Mouse (Mus musculus): Measurements from ENCODE around the gene Capzb. TPM values are rescaled to one million over a fixed set of nuclear protein-coding genes. Genes with fewer than 3 reads are reported as not detected.

Capzb gene
- polyA plus RNA-seq, 1 experiment from 2014 or later = 376 TPM

DNA sequence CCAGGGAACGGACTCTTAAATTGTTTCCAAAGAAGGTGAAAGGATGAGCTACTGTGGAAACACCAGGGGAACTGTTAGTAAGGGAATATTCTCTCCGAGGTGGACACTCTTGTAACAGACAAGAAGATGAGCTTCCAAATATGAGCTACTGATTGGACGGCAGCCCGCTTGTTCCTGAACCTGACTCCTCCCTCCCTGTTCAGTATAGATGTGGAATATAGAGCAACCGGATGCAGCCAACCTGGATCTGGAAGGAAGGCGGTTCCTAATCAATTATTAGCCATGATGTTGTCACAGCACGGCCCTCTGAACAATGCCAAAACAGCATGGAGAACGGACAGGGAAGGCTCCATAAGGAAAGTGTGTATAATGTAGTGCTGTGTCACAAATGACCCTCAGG lies 27.4 kb upstream of the Capzb start:
- no peak for ATAC-seq (ENCODE audit: extremely low read depth, insufficient number of reproducible peaks, low FRiP score, low TSS enrichment)
- Histone ChIP-seq H3K9ac (no peak overlapping the region), H3K27ac (replicated peaks) (no peak overlapping the region), H3K27me3 (replicated peaks) (no peaks in the 10 kb centered on the region), H3K4me2 (no peak overlapping the region), H3K4me3 (no peak overlapping the region), H3K4me1 (peaks cover 8% of the 10 kb centered on the region; the same call in 1 of the 2 replicates), H3K9me3 (no peaks in the 10 kb centered on the region), H3K36me3 (no peaks in the 10 kb centered on the region)
- WGBS = 78% methylated on average over 8 of the region's 8 CpGs

DNA sequence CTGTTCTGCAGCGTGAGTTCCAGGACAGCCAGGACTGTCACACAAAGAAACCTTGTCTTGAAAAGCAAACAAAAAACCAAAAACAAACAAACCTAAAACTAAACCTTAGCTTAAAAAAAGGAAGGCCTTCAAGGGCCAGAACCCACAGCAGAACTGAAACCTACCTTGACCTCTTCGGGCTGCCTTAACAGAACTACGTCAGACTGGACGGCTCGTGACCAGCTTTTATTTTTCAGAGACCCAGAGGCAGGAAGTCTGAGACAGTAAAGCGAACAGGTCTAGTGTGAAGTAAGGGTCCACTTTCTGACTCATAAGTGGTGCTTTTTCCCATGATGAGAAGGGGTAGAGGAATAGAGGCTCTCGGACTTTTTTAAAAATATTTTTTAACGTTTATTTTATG lies 26.5 kb upstream of the Capzb start:
- Histone ChIP-seq H3K36me3 (no peaks in the 10 kb centered on the region), H3K27ac (replicated peaks) (no peak overlapping the region), H3K4me2 (no peak overlapping the region), H3K9me3 (no peaks in the 10 kb centered on the region), H3K27me3 (replicated peaks) (no peaks in the 10 kb centered on the region), H3K9ac (no peak overlapping the region), H3K4me3 (no peak overlapping the region), H3K4me1 (peaks cover 8% of the 10 kb centered on the region; the same call in 1 of the 2 replicates)
- WGBS = 79% methylated on average over 8 of the region's 8 CpGs
- no peak for ATAC-seq (ENCODE audit: extremely low read depth, insufficient number of reproducible peaks, low FRiP score, low TSS enrichment)

DNA sequence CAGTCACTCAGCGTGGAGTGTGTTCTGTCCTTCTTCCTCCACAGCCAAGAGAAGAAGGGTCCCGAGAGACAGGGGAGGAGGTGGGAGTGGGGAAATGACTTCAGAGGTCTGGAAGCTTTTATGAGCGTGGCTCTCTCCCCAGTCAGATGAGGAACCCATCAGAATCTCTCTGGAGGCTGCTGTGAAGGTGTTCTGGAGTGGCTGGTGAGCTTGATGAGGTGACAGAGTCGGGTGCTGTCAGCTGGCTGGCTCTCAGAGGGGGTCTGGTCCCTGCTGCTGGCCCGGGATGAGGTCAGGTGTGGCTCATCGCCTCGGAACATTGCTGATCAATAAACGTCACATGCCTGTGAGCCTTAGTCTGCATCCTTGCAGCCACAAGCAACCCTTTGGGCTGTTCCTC lies 25.6 kb upstream of the Capzb start:
- H3K27me3 ChIP-seq (replicated peaks) = no peaks in the 10 kb centered on the region
- no peak overlapping the region for H3K9ac ChIP-seq
- H3K27ac ChIP-seq (replicated peaks) = no peak overlapping the region
- ATAC-seq (ENCODE audit: extremely low read depth, insufficient number of reproducible peaks, low FRiP score, low TSS enrichment) = no peak
- H3K9me3 ChIP-seq = no peaks in the 10 kb centered on the region
- H3K4me3 ChIP-seq = no peak overlapping the region
- no peak overlapping the region for H3K4me2 ChIP-seq
- 42% methylated on average over 8 of the region's 8 CpGs for WGBS
- H3K4me1 ChIP-seq = peaks cover 8% of the 10 kb centered on the region; the same call in 1 of the 2 replicates
- H3K36me3 ChIP-seq = no peaks in the 10 kb centered on the region

DNA sequence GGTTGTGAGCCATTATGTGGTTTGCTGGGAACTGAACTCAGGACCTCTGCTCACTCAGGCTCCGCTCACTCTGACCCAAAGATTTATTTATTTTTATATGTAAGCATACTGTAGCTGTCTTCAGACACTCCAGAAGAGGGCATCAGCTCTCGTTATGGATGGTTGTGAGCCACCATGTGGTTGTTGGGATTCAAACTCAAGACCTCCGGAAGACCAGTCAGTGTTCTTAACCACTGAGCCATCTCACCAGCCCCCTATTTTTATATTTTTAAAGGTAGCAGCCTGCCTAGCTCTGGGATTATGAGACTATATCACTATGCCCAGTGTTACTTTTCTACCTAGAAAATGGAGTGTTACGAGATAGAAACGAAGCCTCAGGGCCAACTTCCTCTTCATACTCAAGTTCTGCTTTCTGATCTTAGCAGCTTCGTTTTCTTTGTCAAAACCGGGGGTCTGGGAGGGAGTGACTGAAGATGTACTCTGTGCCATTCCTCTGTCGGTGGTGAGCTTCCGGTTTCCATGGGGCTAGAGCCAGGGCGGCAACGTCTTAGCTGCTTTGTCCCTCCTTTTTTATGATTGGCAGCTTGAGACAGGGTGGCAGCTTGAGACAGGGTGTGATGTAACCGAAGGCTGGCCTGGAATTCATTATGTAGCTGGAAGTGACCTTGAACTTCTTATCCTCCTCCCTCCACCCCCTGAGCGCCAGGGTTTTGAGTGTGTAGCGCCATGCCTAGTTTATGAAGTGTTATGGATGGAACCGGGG lies 23.5 kb upstream of the Capzb start:
- Histone ChIP-seq H3K9ac (no peak overlapping the region), H3K9me3 (no peaks in the 10 kb centered on the region), H3K36me3 (no peaks in the 10 kb centered on the region), H3K4me1 (peaks cover 8% of the 10 kb centered on the region; the same call in 1 of the 2 replicates), H3K4me2 (no peak overlapping the region), H3K27ac (replicated peaks) (no peak overlapping the region), H3K27me3 (replicated peaks) (no peaks in the 10 kb centered on the region), H3K4me3 (no peak overlapping the region)
- no peak for ATAC-seq (ENCODE audit: extremely low read depth, insufficient number of reproducible peaks, low FRiP score, low TSS enrichment)
- WGBS = 61% methylated on average over 15 of the region's 15 CpGs

DNA sequence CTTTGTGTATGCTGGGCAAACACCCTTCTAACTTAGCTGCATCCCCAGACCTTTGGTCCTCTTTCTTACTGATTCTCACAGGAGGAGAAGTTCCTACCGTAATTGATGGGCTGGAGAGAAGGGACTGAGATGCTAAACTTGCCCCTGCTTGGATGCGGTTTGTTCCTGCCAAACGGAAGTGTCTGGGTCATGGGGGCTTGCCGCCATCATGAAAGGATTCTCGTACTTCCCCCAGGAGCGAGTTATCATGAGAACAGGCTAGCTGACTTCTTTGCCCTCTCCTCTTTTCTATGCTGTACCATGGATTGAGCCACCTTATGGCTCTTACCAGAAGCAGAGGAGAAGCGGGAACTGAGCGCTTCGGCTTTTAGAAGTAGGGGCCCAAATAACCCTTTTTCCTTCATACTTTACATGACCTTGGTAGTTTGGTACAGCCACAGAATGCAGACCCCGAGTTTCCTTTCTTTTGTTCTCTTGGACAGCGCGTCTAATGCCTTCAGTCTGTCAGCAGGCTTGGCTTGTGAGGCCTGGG lies 22.9 kb upstream of the Capzb start:
- WGBS = 75% methylated on average over 12 of the region's 12 CpGs
- H3K27ac ChIP-seq (replicated peaks) = no peak overlapping the region

DNA sequence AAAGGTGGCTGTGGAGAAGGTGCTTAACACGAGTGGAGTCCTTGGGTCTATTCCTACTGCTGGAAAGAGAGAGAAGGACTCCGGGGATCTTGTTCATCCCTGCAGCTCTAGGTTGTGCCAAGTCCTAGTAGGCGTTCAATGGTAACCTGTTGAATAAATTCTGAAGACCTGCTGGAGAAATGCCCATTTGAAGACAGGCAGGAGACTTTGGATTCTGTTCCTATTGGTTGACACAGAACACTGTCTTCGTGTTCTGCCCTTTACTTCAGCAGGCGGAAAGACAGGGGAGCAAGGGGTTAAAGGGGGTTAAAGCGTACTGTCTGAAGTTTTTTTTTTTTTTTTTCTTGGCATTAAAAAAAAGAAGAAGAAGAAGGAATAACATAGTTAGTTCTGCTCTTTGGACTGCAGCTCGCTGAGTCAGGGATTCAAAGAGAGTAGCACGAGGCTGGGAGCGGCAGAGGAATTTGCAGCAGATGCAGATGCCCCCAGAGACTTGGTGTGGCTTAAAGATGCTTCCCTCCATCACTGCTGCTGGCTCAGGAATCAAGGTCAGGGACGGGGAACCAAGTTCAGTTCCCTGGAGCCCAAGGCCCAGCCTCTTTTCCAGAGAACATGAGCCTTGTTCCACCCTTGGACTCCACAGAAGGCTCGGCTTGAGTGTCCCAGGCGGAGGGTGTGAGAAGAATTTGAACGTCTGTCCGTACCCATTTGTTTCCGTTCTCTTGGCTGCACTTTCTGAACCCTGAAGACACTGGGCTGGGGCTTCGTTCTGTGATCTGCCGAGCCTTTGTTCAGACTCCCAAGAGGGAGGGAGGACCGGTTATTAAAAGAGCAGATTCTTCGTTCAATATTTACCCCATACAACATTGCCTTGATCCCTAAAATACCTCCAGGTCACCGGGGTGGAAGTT lies 17.4 kb upstream of the Capzb start:
- H3K27ac ChIP-seq (replicated peaks) = no peak overlapping the region
- no peak for ATAC-seq (ENCODE audit: extremely low read depth, insufficient number of reproducible peaks, low FRiP score, low TSS enrichment)

More for the DNA sequence above, 22.9 kb upstream of the Capzb start:
- ATAC-seq (ENCODE audit: extremely low read depth, insufficient number of reproducible peaks, low FRiP score, low TSS enrichment) = no peak
- Histone ChIP-seq H3K4me1 (peaks cover 8% of the 10 kb centered on the region; the same call in 1 of the 2 replicates), H3K9me3 (no peaks in the 10 kb centered on the region), H3K4me2 (no peak overlapping the region), H3K4me3 (no peak overlapping the region), H3K9ac (no peak overlapping the region), H3K27me3 (replicated peaks) (no peaks in the 10 kb centered on the region), H3K36me3 (no peaks in the 10 kb centered on the region)

DNA sequence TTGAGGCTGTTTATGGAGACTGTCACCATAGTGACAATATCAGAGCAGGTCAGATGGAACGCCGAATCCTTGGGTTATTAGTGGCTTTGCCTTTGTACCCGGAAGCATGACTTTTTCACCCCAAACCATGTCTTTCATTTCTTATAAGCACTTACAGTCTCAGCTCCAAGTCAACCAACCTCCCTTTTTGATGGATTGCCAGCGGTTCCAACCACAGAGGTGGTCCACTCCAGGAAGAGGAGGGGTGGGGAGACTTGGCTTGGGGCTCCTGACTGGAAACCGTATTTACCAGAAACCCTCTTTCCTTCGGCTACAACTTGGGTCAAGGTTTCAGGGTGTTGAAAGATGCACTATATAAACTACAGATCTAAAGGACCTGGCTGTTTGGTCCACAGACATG lies 16.7 kb upstream of the Capzb start:
- Histone ChIP-seq H3K4me3 (no peak overlapping the region), H3K27me3 (replicated peaks) (no peaks in the 10 kb centered on the region), H3K9ac (no peak overlapping the region), H3K36me3 (no peaks in the 10 kb centered on the region), H3K4me1 (peaks cover 15% of the 10 kb centered on the region), H3K27ac (replicated peaks) (no peak overlapping the region), H3K4me2 (no peak overlapping the region), H3K9me3 (peaks cover 8% of the 10 kb centered on the region)
- ATAC-seq (ENCODE audit: extremely low read depth, insufficient number of reproducible peaks, low FRiP score, low TSS enrichment) = no peak
- 48% methylated on average over 6 of the region's 6 CpGs for WGBS

More for the DNA sequence above, 17.4 kb upstream of the Capzb start:
- H3K27me3 ChIP-seq (replicated peaks) = no peaks in the 10 kb centered on the region
- H3K4me2 ChIP-seq = no peak overlapping the region
- peaks cover 8% of the 10 kb centered on the region for H3K9me3 ChIP-seq
- WGBS = 50% methylated on average over 20 of the region's 20 CpGs
- no peak overlapping the region for H3K4me3 ChIP-seq
- H3K4me1 ChIP-seq = peaks cover 13% of the 10 kb centered on the region
- H3K9ac ChIP-seq = no peak overlapping the region
- H3K36me3 ChIP-seq = no peaks in the 10 kb centered on the region

DNA sequence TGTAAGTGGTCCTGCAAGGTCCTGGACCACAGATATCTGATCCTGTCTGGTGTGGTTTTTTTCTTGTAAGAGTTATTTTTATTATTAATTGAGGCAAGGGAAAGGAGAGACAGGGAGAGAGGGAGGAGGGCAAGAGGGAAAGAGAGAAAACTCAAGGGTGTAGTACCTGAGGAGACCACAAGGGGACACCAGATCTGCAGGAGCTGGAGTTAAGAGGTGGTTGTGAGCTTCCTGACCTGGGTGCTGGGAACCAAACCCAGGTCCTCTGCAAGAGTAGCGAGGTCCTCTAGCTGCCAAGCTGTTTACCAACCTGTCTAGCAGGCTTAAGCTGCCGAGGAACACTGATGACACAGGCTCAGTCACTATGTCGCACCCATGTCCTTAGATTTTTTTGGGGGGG lies 14.8 kb upstream of the Capzb start:
- no peaks in the 10 kb centered on the region for H3K27me3 ChIP-seq (replicated peaks)
- peaks cover 15% of the 10 kb centered on the region for H3K4me1 ChIP-seq
- H3K9ac ChIP-seq = no peak overlapping the region
- no peak for ATAC-seq (ENCODE audit: extremely low read depth, insufficient number of reproducible peaks, low FRiP score, low TSS enrichment)
- H3K9me3 ChIP-seq = peaks cover 8% of the 10 kb centered on the region
- no peaks in the 10 kb centered on the region for H3K36me3 ChIP-seq
- no peak overlapping the region for H3K27ac ChIP-seq (replicated peaks)
- 88% methylated on average over 3 of the region's 3 CpGs for WGBS
- H3K4me2 ChIP-seq = no peak overlapping the region
- no peak overlapping the region for H3K4me3 ChIP-seq

DNA sequence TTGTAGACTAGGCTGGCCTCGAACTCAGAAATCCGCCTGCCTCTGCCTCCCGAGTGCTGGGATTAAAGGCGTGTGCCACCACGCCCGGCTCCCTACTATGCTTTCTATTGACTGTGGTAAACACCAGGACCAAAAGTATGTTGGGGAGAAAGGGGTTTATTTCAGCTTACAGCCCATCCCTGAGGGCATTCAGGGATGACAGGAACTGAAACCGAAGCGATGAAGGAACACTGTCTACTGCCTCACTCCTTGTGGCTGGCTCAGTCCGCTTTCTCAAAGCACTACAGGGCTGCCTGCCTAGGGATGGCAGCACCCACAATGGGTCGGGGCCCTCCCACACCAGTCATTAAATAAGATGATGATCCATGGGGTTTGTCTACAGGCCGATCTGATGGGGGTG lies 14.3 kb upstream of the Capzb start:
- H3K4me3 ChIP-seq = no peak overlapping the region
- H3K4me1 ChIP-seq = peaks cover 15% of the 10 kb centered on the region
- no peaks in the 10 kb centered on the region for H3K27me3 ChIP-seq (replicated peaks)
- no peak overlapping the region for H3K9ac ChIP-seq
- H3K27ac ChIP-seq (replicated peaks) = no peak overlapping the region
- ATAC-seq (ENCODE audit: extremely low read depth, insufficient number of reproducible peaks, low FRiP score, low TSS enrichment) = no peak
- WGBS = 92% methylated on average over 11 of the region's 11 CpGs
- no peaks in the 10 kb centered on the region for H3K36me3 ChIP-seq
- H3K9me3 ChIP-seq = peaks cover 8% of the 10 kb centered on the region
- no peak overlapping the region for H3K4me2 ChIP-seq

DNA sequence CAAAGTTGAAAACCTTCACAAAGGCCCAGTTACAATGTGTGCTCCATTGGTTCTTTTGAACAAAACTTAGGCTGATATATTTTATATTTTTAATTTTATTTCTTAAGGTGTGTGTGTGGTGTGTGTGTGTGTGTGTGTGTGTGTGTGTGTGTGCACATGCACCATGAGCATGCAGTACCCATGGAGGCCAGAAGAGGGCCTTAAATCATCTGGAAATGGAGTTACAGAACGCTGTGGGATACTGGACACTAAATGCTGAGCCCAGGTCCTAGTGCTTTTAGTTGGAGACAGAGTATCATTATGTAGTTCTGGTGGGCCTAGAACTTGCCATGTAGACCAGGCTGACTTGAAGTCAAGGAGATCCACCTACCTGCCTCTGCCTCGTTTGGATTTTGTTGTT lies 13.5 kb upstream of the Capzb start:
- Histone ChIP-seq H3K9me3 (peaks cover 8% of the 10 kb centered on the region), H3K4me2 (no peak overlapping the region), H3K4me1 (peaks cover 15% of the 10 kb centered on the region), H3K27ac (replicated peaks) (no peak overlapping the region), H3K36me3 (no peaks in the 10 kb centered on the region), H3K4me3 (no peak overlapping the region), H3K9ac (no peak overlapping the region), H3K27me3 (replicated peaks) (no peaks in the 10 kb centered on the region)
- WGBS = 61% methylated on average over 2 of the region's 2 CpGs
- no peak for ATAC-seq (ENCODE audit: extremely low read depth, insufficient number of reproducible peaks, low FRiP score, low TSS enrichment)
